Mouse (Mus musculus) heart, postnatal 0 days (tissue): ENCODE measurements at regions not wholly inside any gene's neighbourhood (a gene's known extent, or its start where the extent isn't known, plus 50 kb on each side); places are given as distances from the start of the nearest gene placed in this dataset.

Experiments
- CTCF ChIP-seq: IDR thresholded peaks from 2 replicates; pipeline ENCODE4 v1.5.1; 2016; ENCODE audit warnings: antibody characterized with exemption, control low read depth, low read depth
- EP300 ChIP-seq: IDR thresholded peaks from 2 replicates; pipeline ENCODE4 v1.6.1; 2016; ENCODE audit warnings: antibody characterized with exemption, low read depth

DNA sequence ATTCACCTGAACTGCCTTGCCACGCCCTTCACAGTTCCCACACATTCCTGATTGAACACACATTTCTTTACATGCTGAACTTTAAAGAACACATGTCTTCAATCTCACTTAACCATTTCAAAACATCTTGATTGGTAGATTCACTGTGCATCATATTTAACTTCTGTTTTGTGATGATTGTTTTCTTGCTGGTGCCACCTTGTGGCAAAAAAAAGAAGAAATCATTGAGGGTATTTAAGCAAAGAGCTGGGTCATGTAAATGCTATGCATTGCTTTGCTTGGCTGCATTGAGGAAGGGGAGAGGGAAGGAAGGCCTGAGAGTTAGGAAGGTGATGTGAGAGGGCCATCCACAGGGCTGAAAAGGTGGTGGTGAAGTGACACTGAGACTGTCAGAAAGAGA, 78.3 kb upstream of the Cobl start:
- TF ChIP-seq CTCF: peak; percentile 53
- no peak for TF ChIP-seq EP300
